Mouse (Mus musculus) CH12.LX (cell line): ENCODE measurements at regions not wholly inside any gene's neighbourhood (a gene's known extent, or its start where the extent isn't known, plus 50 kb on each side); places are given as distances from the start of the nearest gene placed in this dataset.

ENCODE experiments used
- DNase-seq: peaks from one replicate; pipeline ENCODE4 v3.0.0-alpha.2; 2013; ENCODE audit errors: extremely low read depth
- H3K27ac ChIP-seq: 2 replicates; pipeline ENCODE4 v1.5.1; 2012; ENCODE audit warnings: low read depth, mild to moderate bottlenecking, control low read depth, moderate library complexity; ENCODE audit not compliant: insufficient read depth
- H3K27me3 ChIP-seq: replicated peaks from 2 replicates; pipeline ENCODE3; 2012; ENCODE audit warnings: inconsistent platforms
- H3K36me3 ChIP-seq, 2 experiments: replicated peaks in 1 of 2; 2 replicates each; pipeline versions ENCODE3 to v1.6.1; 2012; ENCODE audit warnings: inconsistent platforms in 1 of 2, low read length in 1 of 2, mild to moderate bottlenecking in 1 of 2, mixed read lengths in 1 of 2, moderate library complexity in 1 of 2; ENCODE audit not compliant: control insufficient read depth in 1 of 2, insufficient read depth in 1 of 2
- H3K4me1 ChIP-seq, 2 experiments: 2 replicates each; pipeline ENCODE4 v1.6.1; 2012; ENCODE audit warnings: inconsistent platforms in 1 of 2, moderate library complexity in 1 of 2; ENCODE audit not compliant: insufficient read depth in 2 of 2, control insufficient read depth in 1 of 2
- H3K4me2 ChIP-seq: 2 replicates; pipeline ENCODE4 v1.6.1; 2012; ENCODE audit warnings: low read depth, mild to moderate bottlenecking, control low read depth; ENCODE audit not compliant: poor library complexity, insufficient read depth, severe bottlenecking
- H3K4me3 ChIP-seq, 3 experiments: fragments of 150-350 bp in 1 of 3; sonication (generic) in 1 of 3; replicated peaks in 1 of 3; 2 replicates each; pipeline versions ENCODE3 to v1.5.1; 2011 to 2012; ENCODE audit warnings: low read depth in 2 of 3, low read length in 2 of 3, mild to moderate bottlenecking in 2 of 3, moderate library complexity in 2 of 3, control low read depth in 1 of 3, improper control_type of control experiment in 1 of 3, inconsistent platforms in 1 of 3, mixed read lengths in 1 of 3; ENCODE audit not compliant: poor library complexity in 1 of 3
- H3K79me2 ChIP-seq: replicated peaks from 2 replicates; pipeline ENCODE4 v1.6.1; 2012; ENCODE audit warnings: mild to moderate bottlenecking, moderate library complexity; ENCODE audit not compliant: control insufficient read depth, poor library complexity, insufficient read depth, severe bottlenecking; ENCODE audit errors: extremely low read depth
- H3K9ac ChIP-seq: 2 replicates; pipeline ENCODE4 v1.6.1; 2012; ENCODE audit warnings: low read depth, mild to moderate bottlenecking, control low read depth, moderate library complexity; ENCODE audit not compliant: insufficient read depth
- H3K9me3 ChIP-seq: replicated peaks from 2 replicates; pipeline ENCODE3; 2012; ENCODE audit warnings: low read length, inconsistent platforms, mixed read lengths
- BHLHE40 ChIP-seq: IDR thresholded peaks from 2 replicates; pipeline ENCODE4 v1.6.1; 2011; ENCODE audit warnings: mild to moderate bottlenecking, low read depth, low read length, improper control_type of control experiment
- CHD2 ChIP-seq: IDR thresholded peaks from 2 replicates; pipeline ENCODE4 v1.6.1; 2011; ENCODE audit warnings: low read length, improper control_type of control experiment
- CTCF ChIP-seq, 2 experiments: IDR thresholded peaks in 1 of 2; conservative IDR thresholded peaks in 1 of 2; 2 replicates each; pipeline ENCODE4 v1.5.1; 2011 to 2012; ENCODE audit warnings: low read depth in 2 of 2, low read length in 2 of 2, improper control_type of control experiment in 1 of 2, inconsistent platforms in 1 of 2, mild to moderate bottlenecking in 1 of 2, moderate library complexity in 1 of 2
- ELF1 ChIP-seq: IDR thresholded peaks from 2 replicates; pipeline ENCODE4 v1.6.1; 2014; ENCODE audit warnings: low read depth, mild to moderate bottlenecking, inconsistent platforms, low read length, improper control_type of control experiment
- EP300 ChIP-seq: IDR thresholded peaks from 2 replicates; pipeline ENCODE4 v1.6.1; 2011; ENCODE audit warnings: low read length, improper control_type of control experiment
- HCFC1 ChIP-seq: IDR thresholded peaks from 2 replicates; pipeline ENCODE4 v1.6.1; 2012; ENCODE audit warnings: low read depth, mild to moderate bottlenecking, inconsistent platforms, low read length, improper control_type of control experiment
- IRF4 ChIP-seq: IDR thresholded peaks from 2 replicates; pipeline ENCODE4 v1.6.1; 2014; ENCODE audit warnings: low read depth, mild to moderate bottlenecking, inconsistent platforms, low read length, improper control_type of control experiment
- JUND ChIP-seq: conservative IDR thresholded peaks from 2 replicates; pipeline ENCODE4 v1.6.1; 2011; ENCODE audit warnings: low read depth, low read length, improper control_type of control experiment
- MAFK ChIP-seq: IDR thresholded peaks from 2 replicates; pipeline ENCODE4 v1.6.1; 2011; ENCODE audit warnings: low read length, improper control_type of control experiment; ENCODE audit not compliant: insufficient replicate concordance
- MAX ChIP-seq: IDR thresholded peaks from 2 replicates; pipeline ENCODE4 v1.6.1; 2011; ENCODE audit warnings: low read length, improper control_type of control experiment
- MAZ ChIP-seq: IDR thresholded peaks from 2 replicates; pipeline ENCODE4 v1.6.1; 2012; ENCODE audit warnings: low read depth, mild to moderate bottlenecking, inconsistent platforms, low read length, improper control_type of control experiment, moderate library complexity
- MEF2A ChIP-seq: IDR thresholded peaks from 2 replicates; pipeline ENCODE4 v1.6.1; 2014; ENCODE audit warnings: low read depth, mild to moderate bottlenecking, inconsistent platforms, low read length, improper control_type of control experiment, borderline replicate concordance
- MYC ChIP-seq: IDR thresholded peaks from 2 replicates; pipeline ENCODE4 v1.6.1; 2011; ENCODE audit warnings: low read depth, mild to moderate bottlenecking, improper control_type of control experiment, low read length
- NRF1 ChIP-seq: IDR thresholded peaks from 2 replicates; pipeline ENCODE4 v1.6.1; 2014; ENCODE audit warnings: low read depth, mild to moderate bottlenecking, inconsistent platforms, low read length, improper control_type of control experiment, moderate library complexity
- PAX5 ChIP-seq: IDR thresholded peaks from 2 replicates; pipeline ENCODE4 v1.6.1; 2012; ENCODE audit warnings: low read length, inconsistent platforms, mixed read lengths
- POLR2A ChIP-seq: IDR thresholded peaks from 2 replicates; pipeline ENCODE4 v1.6.1; 2011; ENCODE audit warnings: low read depth, mild to moderate bottlenecking, improper control_type of control experiment, low read length
- POLR2AphosphoS2 ChIP-seq: IDR thresholded peaks from 2 replicates; pipeline ENCODE4 v1.6.1; 2011; ENCODE audit warnings: low read depth, low read length, improper control_type of control experiment
- RAD21 ChIP-seq: IDR thresholded peaks from 2 replicates; pipeline ENCODE4 v1.6.1; 2011; ENCODE audit warnings: low read depth, mild to moderate bottlenecking, low read length, improper control_type of control experiment, moderate library complexity
- RCOR1 ChIP-seq: conservative IDR thresholded peaks from 2 replicates; pipeline ENCODE4 v1.6.1; 2012; ENCODE audit warnings: low read depth, mild to moderate bottlenecking, inconsistent platforms, low read length, improper control_type of control experiment
- SMC3 ChIP-seq: IDR thresholded peaks from 2 replicates; pipeline ENCODE4 v1.6.1; 2011; ENCODE audit warnings: low read depth, low read length, improper control_type of control experiment
- TBP ChIP-seq: conservative IDR thresholded peaks from 2 replicates; pipeline ENCODE4 v1.6.1; 2011; ENCODE audit warnings: low read depth, low read length, improper control_type of control experiment
- UBTF ChIP-seq: IDR thresholded peaks from 2 replicates; pipeline ENCODE4 v1.6.1; 2012; ENCODE audit warnings: low read depth, mild to moderate bottlenecking, inconsistent platforms, low read length, improper control_type of control experiment, moderate library complexity
- USF2 ChIP-seq: conservative IDR thresholded peaks from 2 replicates; pipeline ENCODE4 v1.6.1; 2011; ENCODE audit warnings: low read depth, low read length, improper control_type of control experiment
- ZC3H11A ChIP-seq: IDR thresholded peaks from 2 replicates; pipeline ENCODE4 v1.6.1; 2012; ENCODE audit warnings: low read depth, mild to moderate bottlenecking, inconsistent platforms, low read length, improper control_type of control experiment
- ZMIZ1 ChIP-seq: IDR thresholded peaks from 2 replicates; pipeline ENCODE4 v1.6.1; 2012; ENCODE audit warnings: low read depth, mild to moderate bottlenecking, inconsistent platforms, low read length, improper control_type of control experiment
- ZNF384 ChIP-seq: IDR thresholded peaks from 2 replicates; pipeline ENCODE4 v1.6.1; 2012; ENCODE audit warnings: low read depth, low read length, improper control_type of control experiment, inconsistent platforms
- dilution Hi-C: fragments of 300-500 bp; cut with MboI; formaldehyde crosslinking; loops from 2 replicates; pipeline ENCODE4 v1.14.3; 2020; ENCODE audit warnings: low sequenced_read_pairs; ENCODE audit not compliant: extremely low pct_unique_long_range_greater_than_20kb, extremely low pct_ligation_motif_present
- in situ Hi-C: fragments of 300-500 bp; cut with MboI; formaldehyde crosslinking; loops from 3 replicates; pipeline ENCODE4 v1.14.3; 2019; ENCODE audit warnings: low sequenced_read_pairs, low pct_ligation_motif_present, low pct_unique_long_range_greater_than_20kb, mixed read lengths

DNA sequence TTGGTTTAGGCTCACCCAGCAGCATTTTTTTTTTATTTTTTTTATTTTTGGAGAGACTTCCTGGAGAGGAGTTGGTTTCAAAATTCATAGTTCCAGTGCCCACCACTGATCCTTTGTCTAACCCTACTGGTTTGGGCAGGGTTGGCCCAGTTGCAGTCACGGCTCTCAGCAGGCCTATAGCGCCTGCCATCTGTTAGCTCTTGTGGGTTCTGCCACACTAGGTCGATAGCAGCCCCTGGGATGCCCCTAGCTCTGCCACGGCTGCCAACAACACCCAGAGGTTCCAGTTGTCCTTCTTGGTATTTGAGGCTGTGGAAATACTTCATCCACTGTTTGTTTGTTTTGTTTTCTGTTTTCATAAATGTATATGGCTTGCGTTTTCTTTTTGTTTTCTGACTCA, 357.9 kb downstream of the Fut8 start:
- Histone ChIP-seq H3K27me3 (no peaks in the 10 kb centered on the region), H3K9ac (no peak overlapping the region), H3K9me3 (no peaks in the 10 kb centered on the region), H3K4me1 (peaks cover 2 to 19% of the 10 kb centered on the region in 2 experiments; a peak in 3 of 4 replicates), H3K27ac (no peak overlapping the region), H3K79me2 (no peaks in the 10 kb centered on the region), H3K36me3 (no peaks in the 10 kb centered on the region), H3K4me2 (no peak overlapping the region), H3K4me3 (no peak overlapping the region)
- no peak for DNase-seq
- TF ChIP-seq MAX, result no peak
- no peak for TF ChIP-seq MEF2A
- TF ChIP-seq MAZ, result no peak
- TF ChIP-seq CHD2, result no peak
- no peak for TF ChIP-seq MAFK
- no peak for TF ChIP-seq NRF1
- no peak for TF ChIP-seq JUND
- no peak for TF ChIP-seq RCOR1
- TF ChIP-seq MYC, result no peak
- TF ChIP-seq ELF1, result no peak
- TF ChIP-seq ZNF384, result no peak
- TF ChIP-seq ZC3H11A, result no peak
- no peak for TF ChIP-seq HCFC1
- no peak for TF ChIP-seq IRF4
- TF ChIP-seq POLR2A, result no peak
- TF ChIP-seq TBP, result no peak
- TF ChIP-seq USF2, result no peak
- no peak for TF ChIP-seq RAD21
- no peak for TF ChIP-seq PAX5
- TF ChIP-seq POLR2AphosphoS2, result no peak
- dilution Hi-C loops, result no loop called here
- in situ Hi-C loops, result no loop called here

- Histone ChIP-seq H3K4me2 (no peak overlapping the region), H3K36me3 (no peaks in the 10 kb centered on the region), H3K79me2 (no peaks in the 10 kb centered on the region), H3K27me3 (no peaks in the 10 kb centered on the region), H3K9ac (no peak overlapping the region), H3K9me3 (no peaks in the 10 kb centered on the region), H3K27ac (no peak overlapping the region), H3K4me3 (no peak overlapping the region), H3K4me1 (peaks cover 2 to 19% of the 10 kb centered on the region in 2 experiments; a peak in 3 of 4 replicates)
- TF ChIP-seq CTCF (conservative IDR thresholded peaks at IDR 0.05 in 1 of 2, IDR thresholded peaks at IDR 0.05 in 1 of 2; ENCODE audit: low read depth in 2 of 2, low read length in 2 of 2) (no peak), RCOR1 (no peak), EP300 (no peak), SMC3 (no peak), RAD21 (no peak), UBTF (no peak), BHLHE40 (no peak), POLR2A (no peak), MAX (no peak), USF2 (no peak), ZMIZ1 (no peak), MYC (no peak), MEF2A (no peak)
- no peak for DNase-seq
- in situ Hi-C loops (no loop called here), dilution Hi-C loops (no loop called here)
Measured at GRCm38 (mm10) chr12:77596676-77597075, 358.8 kb downstream of the Fut8 start.
